Mouse (Mus musculus): ENCODE results near the gene Trp53bp2. TPM values are rescaled to one million over a fixed set of nuclear protein-coding genes. Genes with fewer than 3 reads are reported as not detected.

The Trp53bp2 gene
- polyA plus RNA-seq, 1 experiment from 2014 or later, result 4.1 TPM

DNA sequence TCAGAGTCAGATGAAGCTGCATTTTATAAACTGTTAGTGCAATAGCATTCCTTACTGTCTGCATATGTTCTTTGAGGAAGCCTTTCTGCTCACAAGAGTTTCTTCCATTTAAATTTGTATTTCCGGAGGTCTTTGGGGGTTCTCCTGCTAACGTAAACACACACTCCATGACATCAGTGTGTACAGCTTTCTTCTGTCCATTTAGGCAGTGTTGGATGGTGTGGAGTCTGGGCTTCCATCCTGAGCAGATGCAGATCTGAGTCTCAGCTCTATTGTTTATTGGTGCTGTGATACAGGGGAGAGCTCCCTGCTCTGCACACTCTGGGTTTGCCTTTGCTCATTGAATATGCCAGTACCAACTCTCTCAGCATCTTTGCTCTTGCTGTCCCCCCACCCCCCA is 9.8 kb upstream of the Trp53bp2 start:
- Histone ChIP-seq H3K9me3 (ENCODE audit: low read length) (no peaks in the 10 kb centered on the region), H3K36me3 (replicated peaks; ENCODE audit: insufficient read depth, low read length) (no peaks in the 10 kb centered on the region), H3K4me2 (ENCODE audit: low read depth, low read length) (no peak overlapping the region), H3K9ac (replicated peaks) (no peak overlapping the region), H3K4me1 (ENCODE audit: insufficient read depth) (0 out of 2 replicates have a peak, but pooled peaks cover 2% of the 10 kb centered on the region), H3K27me3 (ENCODE audit: insufficient read depth, low read length) (no peaks in the 10 kb centered on the region), H3K4me3 (ENCODE audit: low read depth, low read length) (no peak overlapping the region), H3K27ac (ENCODE audit: low read depth) (no peak overlapping the region)
- TF ChIP-seq CTCF (IDR thresholded peaks at IDR 0.05; ENCODE audit: low read depth), result no peak
- no peak for TF ChIP-seq EP300 (IDR thresholded peaks at IDR 0.05; ENCODE audit: low read depth)
- 80% methylated on average over 2 of the region's 2 CpGs for WGBS (ENCODE audit: insufficient replicate concordance)
- no peak for DNase-seq
- ATAC-seq, result no peak

DNA sequence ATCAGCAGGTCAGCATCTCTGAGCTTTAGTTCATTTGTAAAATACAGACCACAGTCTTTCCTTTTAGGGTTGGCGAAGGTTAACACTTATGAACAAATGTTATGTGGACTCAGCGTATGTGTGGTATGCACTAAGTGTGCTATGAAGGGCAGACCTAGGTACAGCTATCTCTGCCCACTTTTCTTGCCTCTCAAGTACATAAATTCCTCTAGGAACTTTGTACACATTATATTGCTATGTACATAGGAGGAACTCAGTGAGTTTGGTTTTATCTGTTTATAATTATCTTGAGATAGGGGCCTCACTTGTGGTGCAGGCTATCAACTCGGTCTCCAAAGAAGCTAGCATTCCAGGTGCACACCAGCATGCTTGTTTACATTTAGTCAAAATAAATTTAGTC is 9.1 kb upstream of the Trp53bp2 start:
- H3K4me3 ChIP-seq (ENCODE audit: low read depth, low read length), result no peak overlapping the region
- TF ChIP-seq CTCF (IDR thresholded peaks at IDR 0.05; ENCODE audit: low read depth) (no peak), EP300 (IDR thresholded peaks at IDR 0.05; ENCODE audit: low read depth) (no peak)
- no peaks in the 10 kb centered on the region for H3K27me3 ChIP-seq (ENCODE audit: insufficient read depth, low read length)
- ATAC-seq, result no peak
- H3K4me2 ChIP-seq (ENCODE audit: low read depth, low read length), result no peak overlapping the region
- H3K9me3 ChIP-seq (ENCODE audit: low read length), result no peaks in the 10 kb centered on the region
- no peaks in the 10 kb centered on the region for H3K36me3 ChIP-seq (replicated peaks; ENCODE audit: insufficient read depth, low read length)
- H3K4me1 ChIP-seq (ENCODE audit: insufficient read depth), result 0 out of 2 replicates have a peak, but pooled peaks cover 2% of the 10 kb centered on the region
- 78% methylated on average over 3 of the region's 3 CpGs for WGBS (ENCODE audit: insufficient replicate concordance)
- no peak overlapping the region for H3K9ac ChIP-seq (replicated peaks)
- DNase-seq, result no peak
- H3K27ac ChIP-seq (ENCODE audit: low read depth), result no peak overlapping the region

DNA sequence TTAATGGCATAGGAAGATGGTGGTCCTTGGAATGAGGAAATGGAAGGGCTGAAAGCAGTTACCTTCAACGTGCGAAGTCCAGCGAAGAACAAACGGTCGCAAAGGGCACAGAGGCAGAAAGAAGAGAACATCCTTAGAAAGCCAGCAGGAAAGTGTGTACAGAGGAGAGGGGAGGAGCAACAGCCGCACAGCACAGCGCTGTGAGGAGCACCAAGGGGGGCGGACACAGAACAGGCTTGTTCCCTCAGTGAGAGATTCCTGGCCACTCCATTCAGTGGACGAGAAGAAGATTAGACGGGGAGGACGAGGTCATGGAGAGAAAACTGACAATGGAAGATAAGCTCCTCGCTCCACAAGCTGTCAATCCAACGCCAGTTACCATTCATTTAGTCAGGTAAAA is 5.9 kb upstream of the Trp53bp2 start:
- ATAC-seq (no peak), DNase-seq (no peak)
- H3K9me3 ChIP-seq (ENCODE audit: low read length), result no peaks in the 10 kb centered on the region
- H3K4me3 ChIP-seq (ENCODE audit: low read depth, low read length), result no peak overlapping the region
- H3K27ac ChIP-seq (ENCODE audit: low read depth), result no peak overlapping the region
- WGBS (ENCODE audit: insufficient replicate concordance), result 48% methylated on average over 13 of the region's 13 CpGs
- no peaks in the 10 kb centered on the region for H3K36me3 ChIP-seq (replicated peaks; ENCODE audit: insufficient read depth, low read length)
- H3K27me3 ChIP-seq (ENCODE audit: insufficient read depth, low read length), result no peaks in the 10 kb centered on the region
- H3K9ac ChIP-seq (replicated peaks), result no peak overlapping the region
- TF ChIP-seq CTCF (IDR thresholded peaks at IDR 0.05; ENCODE audit: low read depth) (no peak), EP300 (IDR thresholded peaks at IDR 0.05; ENCODE audit: low read depth) (no peak)
- H3K4me2 ChIP-seq (ENCODE audit: low read depth, low read length), result no peak overlapping the region
- 0 out of 2 replicates have a peak, but pooled peaks cover 2% of the 10 kb centered on the region for H3K4me1 ChIP-seq (ENCODE audit: insufficient read depth)

DNA sequence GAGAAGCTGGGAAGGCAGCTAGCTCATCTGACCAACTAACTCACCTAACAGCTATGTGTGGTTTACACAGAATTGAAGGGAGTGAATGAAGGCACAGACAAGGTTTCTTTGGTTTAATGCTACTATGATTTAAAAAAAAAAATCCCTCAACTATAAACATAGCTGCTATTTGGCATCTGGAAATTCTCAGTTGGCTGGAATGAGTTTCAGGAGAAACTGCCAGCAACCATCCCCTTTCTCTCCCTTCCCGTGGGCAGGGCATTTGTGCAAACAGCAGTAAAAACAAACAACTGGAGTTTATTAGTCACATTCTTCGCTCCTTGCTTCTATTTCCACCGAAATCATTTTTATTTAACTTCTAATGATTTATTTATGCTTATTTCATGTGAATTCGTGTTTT is 2.4 kb upstream of the Trp53bp2 start:
- Histone ChIP-seq H3K4me1 (ENCODE audit: insufficient read depth) (peaks cover 13% of the 10 kb centered on the region; the same call in 1 of the 2 replicates), H3K4me3 (ENCODE audit: low read depth, low read length) (no peak overlapping the region)
- DNase-seq, result no peak

DNA sequence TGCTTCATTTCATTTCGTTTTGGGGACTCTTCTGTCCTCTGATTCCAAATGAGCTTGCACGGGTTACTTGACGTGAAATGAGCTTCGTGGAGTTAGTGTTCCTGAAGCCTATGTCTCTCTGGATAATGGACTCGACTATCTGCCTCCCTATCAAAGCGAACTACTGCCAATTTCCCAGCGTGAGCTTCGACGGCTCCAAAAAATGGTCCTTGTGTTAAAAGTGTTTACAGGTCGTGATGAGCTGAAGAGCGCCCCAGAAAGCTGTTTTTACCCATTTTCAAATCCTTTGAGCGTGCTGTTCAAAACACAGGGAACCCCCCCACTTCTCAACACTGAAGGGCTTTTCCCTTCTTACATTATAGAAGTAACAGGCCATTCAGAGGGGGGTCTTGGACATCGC is 729 bp upstream of the Trp53bp2 start:
- H3K4me3 ChIP-seq (ENCODE audit: low read depth, low read length), result peak overlapping the region; percentile 83
- peak overlapping the region; percentile 64 for H3K9ac ChIP-seq (replicated peaks)
- peaks cover 20% of the 10 kb centered on the region; the same call in 1 of the 2 replicates for H3K4me1 ChIP-seq (ENCODE audit: insufficient read depth)
- DNase-seq, result no peak
- TF ChIP-seq CTCF (IDR thresholded peaks at IDR 0.05; ENCODE audit: low read depth) (no peak), EP300 (IDR thresholded peaks at IDR 0.05; ENCODE audit: low read depth) (no peak)
- WGBS (ENCODE audit: insufficient replicate concordance), result 4% methylated on average over 13 of the region's 13 CpGs
- peak overlapping the region; percentile 94 for H3K4me2 ChIP-seq (ENCODE audit: low read depth, low read length)
- H3K27ac ChIP-seq (ENCODE audit: low read depth), result no peak overlapping the region
- no peak for ATAC-seq
- no peaks in the 10 kb centered on the region for H3K27me3 ChIP-seq (ENCODE audit: insufficient read depth, low read length)
- H3K36me3 ChIP-seq (replicated peaks; ENCODE audit: insufficient read depth, low read length), result no peaks in the 10 kb centered on the region
- no peaks in the 10 kb centered on the region for H3K9me3 ChIP-seq (ENCODE audit: low read length)

More for the DNA sequence above, 2.4 kb upstream of the Trp53bp2 start:
- ATAC-seq, result no peak
- WGBS (ENCODE audit: insufficient replicate concordance), result 66% methylated on average over 4 of the region's 4 CpGs
- H3K9ac ChIP-seq (replicated peaks), result no peak overlapping the region
- no peaks in the 10 kb centered on the region for H3K36me3 ChIP-seq (replicated peaks; ENCODE audit: insufficient read depth, low read length)
- no peak for TF ChIP-seq EP300 (IDR thresholded peaks at IDR 0.05; ENCODE audit: low read depth)
- no peak for TF ChIP-seq CTCF (IDR thresholded peaks at IDR 0.05; ENCODE audit: low read depth)
- H3K9me3 ChIP-seq (ENCODE audit: low read length), result no peaks in the 10 kb centered on the region
- H3K27ac ChIP-seq (ENCODE audit: low read depth), result no peak overlapping the region
- H3K4me2 ChIP-seq (ENCODE audit: low read depth, low read length), result no peak overlapping the region
- H3K27me3 ChIP-seq (ENCODE audit: insufficient read depth, low read length), result no peaks in the 10 kb centered on the region

DNA sequence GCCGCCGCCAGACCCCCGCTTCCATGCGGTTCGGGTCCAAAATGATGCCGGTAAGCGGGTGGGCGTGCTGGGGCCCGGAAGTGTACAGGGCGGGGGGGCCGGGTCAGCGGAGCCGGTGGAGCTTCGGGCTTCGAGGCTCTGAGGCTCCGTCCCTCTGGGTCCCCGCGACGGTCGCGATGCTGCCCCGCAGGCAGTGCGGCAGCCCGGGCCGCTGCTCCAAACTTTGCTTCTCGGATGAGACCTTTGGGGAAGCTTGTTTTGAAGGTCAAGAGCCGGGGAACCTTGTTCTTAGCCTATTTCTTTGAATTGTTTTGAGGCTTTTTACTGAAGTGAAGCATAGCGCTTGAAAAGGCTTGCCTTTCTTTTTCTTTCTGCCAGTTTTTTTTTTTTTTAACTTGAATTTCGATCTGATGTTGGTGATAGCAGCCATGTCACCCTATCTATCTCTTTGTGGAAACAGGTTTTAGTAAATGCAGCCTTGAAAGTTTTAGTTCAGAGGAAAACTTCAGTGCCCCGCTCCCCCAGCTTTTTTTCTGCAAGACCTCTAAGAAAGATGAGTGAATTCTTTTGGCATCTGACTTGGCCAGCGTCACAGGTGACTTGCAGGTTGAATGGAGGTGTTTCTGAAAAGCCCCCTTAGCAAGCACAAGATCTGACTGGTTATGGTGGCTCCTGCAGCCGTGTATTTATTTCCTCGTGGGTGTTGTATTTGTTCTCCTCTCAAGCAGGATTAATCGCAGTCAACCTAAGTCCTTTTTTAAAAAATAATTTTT is 615 bp downstream of the Trp53bp2 start:
- Histone ChIP-seq H3K27me3 (ENCODE audit: insufficient read depth, low read length) (no peaks in the 10 kb centered on the region), H3K9me3 (ENCODE audit: low read length) (no peaks in the 10 kb centered on the region), H3K4me3 (ENCODE audit: low read depth, low read length) (peak overlapping the region; percentile 83), H3K4me1 (ENCODE audit: insufficient read depth) (peaks cover 23% of the 10 kb centered on the region; the same call in 1 of the 2 replicates), H3K36me3 (replicated peaks; ENCODE audit: insufficient read depth, low read length) (no peaks in the 10 kb centered on the region), H3K27ac (ENCODE audit: low read depth) (peak overlapping the region; percentile 90), H3K4me2 (ENCODE audit: low read depth, low read length) (peak overlapping the region; percentile 94), H3K9ac (replicated peaks) (peak overlapping the region; percentile 87)
- DNase-seq (no peak), ATAC-seq (peak; percentile 64)
- TF ChIP-seq EP300 (IDR thresholded peaks at IDR 0.05; ENCODE audit: low read depth) (no peak), CTCF (IDR thresholded peaks at IDR 0.05; ENCODE audit: low read depth) (no peak)
- WGBS (ENCODE audit: insufficient replicate concordance), result 3% methylated on average over 26 of the region's 34 CpGs

All from liver, postnatal 0 days (tissue).